ENCODE assay signal across 8 mouse cellular contexts in the genomic region with DNA sequence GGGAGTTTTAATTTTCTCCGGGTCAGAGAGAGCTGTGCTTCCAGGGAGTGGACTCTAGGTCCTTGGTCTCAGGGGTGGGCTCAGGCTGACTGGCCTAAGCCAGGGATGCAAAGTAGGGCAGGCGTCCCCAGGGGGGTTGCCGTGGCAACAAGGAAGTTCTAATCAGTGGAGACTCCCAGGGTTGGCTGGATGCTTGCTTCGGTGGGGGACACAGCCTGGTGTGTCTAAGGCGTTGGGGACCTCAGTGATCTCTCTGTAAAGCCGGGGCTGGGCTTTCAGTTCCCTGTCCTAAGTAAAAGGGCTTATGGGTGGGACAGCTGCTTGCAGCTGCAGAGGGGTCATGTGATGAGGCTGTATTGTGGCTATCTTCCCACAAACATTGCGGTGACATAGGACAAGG.
A peak's percentile ranks its signal among the peaks of the same experiment; 100 is the strongest.
DNase-seq lines count a peak whose midpoint lies in the region; ATAC-seq lines count a peak whose summit lies in the region.

No protein-coding gene starts in this region.

- H3K4me3 ChIP-seq in intestine, embryonic 14.5 days (ENCODE audit: low read depth, low read length) = no peak overlapping the region
- H3K4me3 ChIP-seq in intestine, embryonic 16.5 days (ENCODE audit: low read length) = no peak overlapping the region
- H3K4me3 ChIP-seq in midbrain, embryonic 14.5 days (replicated peaks; ENCODE audit: low read depth, low read length) = no peak overlapping the region

- no peak overlapping the region for H3K27ac ChIP-seq in intestine, embryonic 14.5 days (ENCODE audit: low read depth)
- H3K27ac ChIP-seq in intestine, embryonic 16.5 days (ENCODE audit: low read length) = no peak overlapping the region
- no peak overlapping the region for H3K27ac ChIP-seq in midbrain, embryonic 14.5 days (replicated peaks; ENCODE audit: low read depth, low read length)

- 0 out of 2 replicates have a peak, but pooled peaks have one; percentile 23 for ATAC-seq in intestine, embryonic 14.5 days (replicated peaks; ENCODE audit: low FRiP score, low TSS enrichment, low read depth)
- ATAC-seq in intestine, embryonic 16.5 days = no peak
- ATAC-seq in midbrain, embryonic 14.5 days (ENCODE audit: low FRiP score, low TSS enrichment) = no peak
- ATAC-seq in megakaryocyte-erythroid progenitor cell, adult 5-6 weeks (replicated peaks; ENCODE audit: low FRiP score, low TSS enrichment, poor library complexity, severe bottlenecking) = no peak

- WGBS in intestine, embryonic 14.5 days = 21% methylated on average over 7 of the region's 7 CpGs
- WGBS in intestine, embryonic 16.5 days = 18% methylated on average over 7 of the region's 7 CpGs
- 1% methylated on average over 7 of the region's 7 CpGs for WGBS in midbrain, embryonic 14.5 days

- H3K27me3 ChIP-seq in intestine, embryonic 14.5 days (replicated peaks; ENCODE audit: control insufficient read depth, insufficient read depth, low read length) = no peaks in the 10 kb centered on the region
- H3K27me3 ChIP-seq in intestine, embryonic 16.5 days (replicated peaks; ENCODE audit: control insufficient read depth, insufficient read depth, low read length) = no peaks in the 10 kb centered on the region
- H3K27me3 ChIP-seq in midbrain, embryonic 14.5 days (ENCODE audit: control insufficient read depth, insufficient read depth, low read length) = no peaks in the 10 kb centered on the region

- H3K9me3 ChIP-seq in intestine, embryonic 14.5 days (ENCODE audit: control insufficient read depth, low read length) = no peaks in the 10 kb centered on the region
- no peaks in the 10 kb centered on the region for H3K9me3 ChIP-seq in intestine, embryonic 16.5 days (ENCODE audit: control insufficient read depth, low read length)
- no peaks in the 10 kb centered on the region for H3K9me3 ChIP-seq in midbrain, embryonic 14.5 days (ENCODE audit: control insufficient read depth, low read length)

- H3K9ac ChIP-seq in intestine, embryonic 14.5 days (ENCODE audit: low read length) = no peak overlapping the region
- H3K9ac ChIP-seq in intestine, embryonic 16.5 days (ENCODE audit: low read depth, low read length) = no peak overlapping the region
- H3K9ac ChIP-seq in midbrain, embryonic 14.5 days (replicated peaks; ENCODE audit: low read length) = no peak overlapping the region

- no peak overlapping the region for H3K4me2 ChIP-seq in intestine, embryonic 14.5 days (ENCODE audit: low read length)
- no peak overlapping the region for H3K4me2 ChIP-seq in intestine, embryonic 16.5 days (ENCODE audit: low read depth, low read length)
- no peak overlapping the region for H3K4me2 ChIP-seq in midbrain, embryonic 14.5 days (ENCODE audit: low read length)

- H3K4me1 ChIP-seq in intestine, embryonic 14.5 days (replicated peaks; ENCODE audit: control insufficient read depth, insufficient read depth, low read length) = 0 out of 2 replicates have a peak, but pooled peaks cover 4% of the 10 kb centered on the region
- peaks cover 8% of the 10 kb centered on the region for H3K4me1 ChIP-seq in intestine, embryonic 16.5 days (ENCODE audit: control insufficient read depth, insufficient read depth, low read length)
- peaks cover 23% of the 10 kb centered on the region for H3K4me1 ChIP-seq in midbrain, embryonic 14.5 days (ENCODE audit: control insufficient read depth, insufficient read depth, low read length)

- DNase-seq in intestine, embryonic 14.5 days (ENCODE audit: low spot score) = no peak
- peak; percentile 61 to 68 for DNase-seq in cerebellum, postnatal 14 days
- peak; percentile 36 for DNase-seq in heart, adult 8-10 months (ENCODE audit: low spot score)
- peak; percentile 74 for DNase-seq in midbrain, embryonic 14.5 days
- DNase-seq in thymus, postnatal 10 days (ENCODE audit: low spot score in 2 of 2) = no peak
- DNase-seq in layer of hippocampus, postnatal 25 days (ENCODE audit: extremely low spot score in 1 of 2, low spot score in 1 of 2) = no peak

- H3K36me3 ChIP-seq in intestine, embryonic 14.5 days (ENCODE audit: control insufficient read depth, insufficient read depth, low read length) = no peaks in the 10 kb centered on the region
- no peaks in the 10 kb centered on the region for H3K36me3 ChIP-seq in intestine, embryonic 16.5 days (ENCODE audit: control insufficient read depth, insufficient read depth, low read length)
- no peaks in the 10 kb centered on the region for H3K36me3 ChIP-seq in midbrain, embryonic 14.5 days (ENCODE audit: control insufficient read depth, insufficient read depth, low read length)

Comparison
In these comparisons a context has a peak if more than half of its experiments do, and no peak if none do; other contexts are left out.
1. DNase-seq: peak in cerebellum, postnatal 14 days (2 of 2), heart, adult 8-10 months (single experiment) and midbrain, embryonic 14.5 days (single experiment); none in intestine, embryonic 14.5 days (single experiment), thymus, postnatal 10 days (0 of 2) and layer of hippocampus, postnatal 25 days (0 of 2).